Mouse (Mus musculus) layer of hippocampus, postnatal 25 days (tissue): Measurements from ENCODE around the gene Dedd2. TPM values are rescaled to one million over a fixed set of nuclear protein-coding genes. Genes with fewer than 3 reads are reported as not detected.
"Not testable (repeated sequence)": the region's sequence is repeated elsewhere in the genome, so short reads cannot be mapped to it uniquely, and the experiment has no call there.

Source experiments
- DNase-seq, 2 experiments: peaks; one replicate each; pipeline ENCODE4 v3.0.0; 2022; ENCODE audit warnings: mixed read lengths in 2 of 2, low spot score in 1 of 2; ENCODE audit errors: extremely low spot score in 1 of 2
- total RNA-seq, 2 experiments: library from RNA; stranded (reverse); gene quantifications; 2 replicates each; pipeline ENCODE4 v1.2.3; 2021

The Dedd2 gene
- 10 to 100 TPM; 24.0 to 26.4 TPM for total RNA-seq

- no peak for DNase-seq
Observed at GRCm38 (mm10) chr7:25220457-25221101, at the start of gene Dedd2. Gene Dedd2 (minus strand): TSS chr7:25220615.

- DNase-seq: no peak
Observed at GRCm38 (mm10) chr7:25269545-25270271, 49.3 kb upstream of the Dedd2 start.

GRCm38 (mm10) chr7:25269029-25269428 is 48.6 kb upstream of the Dedd2 start:
- DNase-seq: no peak

- DNase-seq: no peak
Observed at GRCm38 (mm10) chr7:25268588-25268987, 48.2 kb upstream of the Dedd2 start.

GRCm38 (mm10) chr7:25267751-25268463 is 47.5 kb upstream of the Dedd2 start:
- peak; percentile 87 to 98 for DNase-seq

DNA sequence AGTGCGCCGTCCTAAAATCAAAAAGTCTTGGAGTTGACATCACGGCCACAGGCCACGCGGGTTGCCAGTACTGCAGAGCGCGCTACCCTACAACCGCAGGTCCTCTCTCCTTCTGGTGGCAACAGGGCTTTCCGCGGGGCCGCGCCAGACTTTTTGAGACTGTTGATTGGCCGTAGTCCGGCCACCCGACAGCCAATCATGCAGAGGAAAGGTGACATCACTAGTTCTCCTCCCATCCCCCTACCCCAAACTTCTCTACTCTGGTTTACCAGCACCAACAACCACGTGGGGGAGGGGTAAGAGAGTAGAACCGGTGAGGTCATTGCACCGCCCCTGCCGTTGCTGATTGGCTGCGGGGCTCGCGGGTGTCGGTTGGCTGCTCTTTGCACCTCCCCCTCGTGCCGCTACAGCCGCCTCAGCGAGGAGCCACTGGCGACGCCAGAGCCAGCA is 46.9 kb upstream of the Dedd2 start, which contains the start of gene Cic:
Gene Cic (plus strand): TSS at position 404 of the 450 bp plus-strand sequence.
- DNase-seq: peak in 1 of 2 experiments; percentile 85

DNA sequence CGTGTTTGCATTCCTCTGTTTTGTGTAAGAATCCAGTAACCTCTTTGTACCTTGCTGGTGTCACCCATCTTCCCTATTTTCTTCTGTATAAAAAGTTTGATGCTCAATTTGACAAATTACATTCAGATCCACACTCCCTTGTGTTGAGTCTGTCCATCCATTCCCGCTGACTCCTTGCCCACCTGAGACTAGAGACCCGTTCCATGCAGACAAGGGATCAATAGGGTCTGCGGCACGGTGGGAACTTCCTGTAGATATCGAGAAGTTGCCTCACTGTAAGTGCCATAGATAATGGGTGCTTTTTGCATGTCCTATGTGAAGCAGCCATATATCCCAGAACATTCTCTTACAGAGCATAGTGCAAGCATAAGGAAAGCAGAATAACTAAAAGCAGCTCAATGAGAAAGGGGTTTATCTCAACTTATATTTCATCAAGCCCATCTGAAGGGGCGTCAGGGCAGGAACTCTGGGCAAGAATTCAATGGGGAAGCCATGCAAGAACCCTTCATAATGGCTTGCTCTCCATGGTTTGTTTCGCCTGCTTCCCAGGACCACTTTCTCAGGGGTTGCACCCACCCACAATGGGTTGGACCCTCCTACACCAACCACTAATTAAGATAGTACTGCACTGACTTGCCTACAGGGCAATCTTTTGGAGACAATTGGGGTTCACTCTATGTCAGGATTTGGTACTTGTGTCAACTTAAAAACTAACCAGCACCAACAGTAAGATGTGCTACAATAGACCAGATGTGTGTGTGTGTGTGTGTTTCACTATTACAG is 46.0 kb upstream of the Dedd2 start:
- no peak for DNase-seq

DNA sequence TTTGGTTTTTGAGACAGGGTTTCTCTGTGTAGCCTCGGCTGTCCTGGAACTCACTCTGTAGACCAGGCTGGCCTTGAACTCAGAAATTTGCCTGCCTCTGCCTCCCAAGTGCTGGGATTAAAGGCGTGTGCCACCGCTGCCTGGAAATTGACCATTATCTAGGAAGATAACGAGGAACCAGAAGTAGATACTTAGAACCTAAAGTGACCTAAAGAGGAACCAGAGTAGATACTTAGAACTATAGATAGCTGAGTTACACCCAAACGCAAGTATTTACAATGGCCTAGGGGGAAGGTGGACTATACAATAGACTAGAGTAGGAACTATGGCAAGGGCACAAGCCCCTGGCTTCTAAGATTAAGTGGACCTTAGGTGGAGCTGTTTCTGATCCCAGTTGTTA is 45.3 kb upstream of the Dedd2 start:
- DNase-seq: not testable (repeated sequence)

DNA sequence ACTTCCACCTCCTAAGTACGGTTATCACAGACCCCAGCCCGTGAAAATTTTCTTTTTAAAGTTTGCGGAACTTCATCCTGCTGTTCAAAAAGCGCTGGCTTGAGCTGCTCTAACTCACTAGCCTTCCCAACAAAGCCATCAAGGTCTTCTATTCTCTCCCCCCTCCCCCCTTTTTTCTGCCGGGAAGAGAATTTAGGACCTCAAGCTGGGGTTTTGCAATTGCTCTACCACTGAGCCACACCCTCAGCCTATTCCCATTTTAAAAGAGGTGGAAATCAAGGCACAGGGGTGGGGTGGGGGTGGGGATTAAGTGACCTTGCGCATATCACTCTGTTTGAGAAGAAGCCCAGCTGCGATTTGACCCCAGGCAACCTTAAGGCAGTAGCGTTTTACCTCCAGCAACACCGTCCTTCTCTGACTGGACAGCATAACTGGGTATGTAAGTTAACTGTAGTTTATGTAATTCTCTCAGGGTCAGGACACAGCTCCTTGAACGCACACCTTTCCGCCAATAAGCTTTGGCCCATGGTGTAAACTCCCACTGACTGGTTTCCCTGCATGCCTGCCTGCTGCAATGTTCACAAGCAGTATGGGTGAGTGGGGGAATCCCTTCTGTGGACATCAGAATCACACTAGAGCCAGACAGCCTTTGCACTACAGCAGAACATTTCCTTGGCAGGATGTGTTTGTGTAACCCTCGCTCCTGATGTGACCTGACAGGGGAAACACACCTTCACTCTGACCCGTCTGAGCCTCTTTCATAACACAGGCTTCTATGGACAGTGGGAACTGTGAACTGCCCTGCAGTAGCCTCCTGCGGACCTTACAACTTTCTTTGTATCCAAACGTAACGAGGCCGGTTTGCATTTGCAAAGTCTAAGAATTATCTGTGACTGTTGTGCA is 43.8 kb upstream of the Dedd2 start:
- DNase-seq: no peak

- DNase-seq: no peak
Observed at GRCm38 (mm10) chr7:25261896-25262295, 41.5 kb upstream of the Dedd2 start.

- no peak for DNase-seq
Observed at GRCm38 (mm10) chr7:25251822-25252221, 31.4 kb upstream of the Dedd2 start.

GRCm38 (mm10) chr7:25251071-25251791 is 30.8 kb upstream of the Dedd2 start:
- DNase-seq: no peak

- DNase-seq: peak; percentile 94 to 96
Observed at GRCm38 (mm10) chr7:25250141-25250972, 29.9 kb upstream of the Dedd2 start, which contains the start of gene Erf. Gene Erf (minus strand): TSS chr7:25250761.

GRCm38 (mm10) chr7:25249314-25250140 is 29.1 kb upstream of the Dedd2 start:
- DNase-seq: peak in 1 of 2 experiments; percentile 54

GRCm38 (mm10) chr7:25248846-25249313 is 28.5 kb upstream of the Dedd2 start:
- no peak for DNase-seq

- peak; percentile 52 to 64 for DNase-seq
Observed at GRCm38 (mm10) chr7:25248018-25248647, 27.7 kb upstream of the Dedd2 start.
